Mouse (Mus musculus): ENCODE results near the gene Cfap97d2.

GRCm38 (mm10) chr8:13780536-13780935 is 74.8 kb downstream of the Cfap97d2 start:
- TF ChIP-seq EP300 (IDR thresholded peaks at IDR 0.05; ENCODE audit: low read depth in 1 of 2, low read length in 2 of 2) = no peak
- no peak for TF ChIP-seq HCFC1 (IDR thresholded peaks at IDR 0.05; ENCODE audit: low read depth, low read length)
- TF ChIP-seq JUND (IDR thresholded peaks at IDR 0.05; ENCODE audit: low read depth, low read length) = no peak
- TF ChIP-seq MYC (IDR thresholded peaks at IDR 0.05; ENCODE audit: low read depth, low read length) = no peak
- TF ChIP-seq CTCF (IDR thresholded peaks at IDR 0.05 in 2 of 3, conservative IDR thresholded peaks at IDR 0.05 in 1 of 3; ENCODE audit: control insufficient read depth in 1 of 3, insufficient read depth in 1 of 3, low read depth in 2 of 3, low read length in 3 of 3, poor library complexity in 1 of 3, severe bottlenecking in 1 of 3) = no peak
- TF ChIP-seq ZNF384 (IDR thresholded peaks at IDR 0.05; ENCODE audit: low read depth, low read length) = no peak
- no peak for TF ChIP-seq GABPA (IDR thresholded peaks at IDR 0.05; ENCODE audit: low read depth, low read length)
- TF ChIP-seq NELFE (IDR thresholded peaks at IDR 0.05; ENCODE audit: low read depth, low read length) = no peak

Data from MEL (cell line).